Mouse (Mus musculus): ENCODE data around the gene Ttc25. TPM values are rescaled to one million over a fixed set of nuclear protein-coding genes. Genes with fewer than 3 reads are reported as not detected.
A peak's percentile ranks its signal among the peaks of the same experiment; 100 is the strongest.

Ttc25 gene
- polyA plus RNA-seq, 1 experiment from 2014 or later, result 0.26 TPM

DNA sequence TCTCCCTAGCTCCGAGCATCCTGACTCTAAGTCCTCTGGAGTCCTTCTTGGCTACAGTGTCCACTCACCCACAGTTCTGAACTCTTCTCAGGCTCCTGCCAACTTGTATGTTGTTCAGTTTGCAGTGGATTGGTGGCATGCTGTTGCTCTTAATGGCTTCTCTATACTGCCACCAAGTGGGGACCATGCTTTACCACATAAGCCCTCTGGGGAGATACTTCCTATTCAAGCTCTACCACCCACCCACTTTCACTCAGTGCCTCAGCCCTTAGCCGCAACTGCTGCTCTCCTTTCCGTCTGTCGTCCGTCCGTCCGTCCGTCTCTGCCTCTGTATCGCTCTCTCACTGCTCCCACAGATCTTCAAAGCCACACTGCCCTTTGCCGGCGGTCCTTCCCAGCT, 10.2 kb downstream of the Ttc25 start:
- peak overlapping the region; percentile 31; the same call in 1 of the 2 replicates for H3K9ac ChIP-seq (ENCODE audit: low read depth, low read length)
- H3K27me3 ChIP-seq (replicated peaks; ENCODE audit: control insufficient read depth, insufficient read depth, low read length), result no peaks in the 10 kb centered on the region
- no peaks in the 10 kb centered on the region for H3K36me3 ChIP-seq (ENCODE audit: control insufficient read depth, insufficient read depth, low read length)
- peak overlapping the region; percentile 11; the same call in 1 of the 2 replicates for H3K4me3 ChIP-seq (ENCODE audit: low read depth, low read length)
- ATAC-seq (replicated peaks; ENCODE audit: low FRiP score), result peak; percentile 69
- no peaks in the 10 kb centered on the region for H3K9me3 ChIP-seq (ENCODE audit: control insufficient read depth, low read length)
- H3K4me1 ChIP-seq (replicated peaks; ENCODE audit: control insufficient read depth, insufficient read depth, low read length), result peaks cover 2% of the 10 kb centered on the region; the same call in 1 of the 2 replicates
- H3K4me2 ChIP-seq, result peak overlapping the region; percentile 54
- peak; percentile 47 for DNase-seq (ENCODE audit: low spot score)
- H3K27ac ChIP-seq (ENCODE audit: low read depth, low read length), result no peak overlapping the region
- 14% methylated on average over 11 of the region's 11 CpGs for WGBS

DNA sequence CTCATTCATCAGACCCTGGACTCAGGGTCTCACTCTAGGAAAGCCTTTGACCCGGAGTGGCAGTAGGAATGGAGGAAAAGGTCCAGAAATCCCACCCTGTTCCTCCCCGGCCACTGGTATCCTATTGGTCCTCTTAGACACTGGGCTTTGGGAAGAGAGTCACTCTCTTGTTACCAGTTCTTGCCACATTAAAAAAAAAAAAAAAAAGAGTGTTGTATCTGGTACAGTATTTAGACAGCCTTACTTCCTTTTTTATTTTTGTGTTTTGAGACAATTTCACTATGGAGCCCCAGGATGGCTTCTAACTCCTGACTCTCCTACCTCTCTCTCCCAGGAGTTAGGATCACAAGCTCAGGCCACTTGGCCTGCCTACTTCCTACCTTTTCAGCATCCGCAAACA, 12.2 kb downstream of the Ttc25 start:
- DNase-seq (ENCODE audit: low spot score) (no peak), ATAC-seq (replicated peaks; ENCODE audit: low FRiP score) (no peak)
- 72% methylated on average over 3 of the region's 3 CpGs for WGBS
- Histone ChIP-seq H3K27me3 (replicated peaks; ENCODE audit: control insufficient read depth, insufficient read depth, low read length) (no peaks in the 10 kb centered on the region), H3K4me3 (ENCODE audit: low read depth, low read length) (no peak overlapping the region), H3K36me3 (ENCODE audit: control insufficient read depth, insufficient read depth, low read length) (no peaks in the 10 kb centered on the region), H3K9ac (ENCODE audit: low read depth, low read length) (no peak overlapping the region), H3K9me3 (ENCODE audit: control insufficient read depth, low read length) (no peaks in the 10 kb centered on the region), H3K4me2 (no peak overlapping the region), H3K27ac (ENCODE audit: low read depth, low read length) (no peak overlapping the region), H3K4me1 (replicated peaks; ENCODE audit: control insufficient read depth, insufficient read depth, low read length) (0 out of 2 replicates have a peak, but pooled peaks cover 2% of the 10 kb centered on the region)

DNA sequence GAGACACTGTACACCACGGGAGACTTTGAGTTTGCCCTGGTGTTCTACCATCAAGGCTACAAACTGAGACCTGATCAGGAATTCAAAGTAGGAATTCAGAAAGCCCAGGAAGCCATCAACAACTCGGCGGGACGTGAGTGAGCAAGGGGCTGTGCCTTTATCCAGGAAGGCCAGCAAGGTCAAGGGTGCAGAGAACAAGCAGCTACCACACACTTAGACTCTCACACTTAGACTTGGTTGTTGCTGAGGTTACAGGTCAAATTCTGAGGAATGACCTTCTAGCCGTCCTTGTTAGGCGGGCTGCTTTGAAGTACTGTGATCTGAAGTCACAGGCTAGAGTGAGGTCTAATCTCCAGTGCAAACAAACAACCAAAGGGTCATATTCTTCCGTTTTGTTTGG, 14.1 kb downstream of the Ttc25 start:
- H3K27me3 ChIP-seq (replicated peaks; ENCODE audit: control insufficient read depth, insufficient read depth, low read length), result no peaks in the 10 kb centered on the region
- H3K27ac ChIP-seq (ENCODE audit: low read depth, low read length), result no peak overlapping the region
- no peaks in the 10 kb centered on the region for H3K36me3 ChIP-seq (ENCODE audit: control insufficient read depth, insufficient read depth, low read length)
- 0 out of 2 replicates have a peak, but pooled peaks cover 2% of the 10 kb centered on the region for H3K4me1 ChIP-seq (replicated peaks; ENCODE audit: control insufficient read depth, insufficient read depth, low read length)
- H3K4me3 ChIP-seq (ENCODE audit: low read depth, low read length), result no peak overlapping the region
- no peak overlapping the region for H3K9ac ChIP-seq (ENCODE audit: low read depth, low read length)
- no peak for DNase-seq (ENCODE audit: low spot score)
- whole genome bisulfite sequencing, result 55% methylated on average over 7 of the region's 7 CpGs
- ATAC-seq (replicated peaks; ENCODE audit: low FRiP score), result no peak
- H3K4me2 ChIP-seq, result no peak overlapping the region
- H3K9me3 ChIP-seq (ENCODE audit: control insufficient read depth, low read length), result no peaks in the 10 kb centered on the region

DNA sequence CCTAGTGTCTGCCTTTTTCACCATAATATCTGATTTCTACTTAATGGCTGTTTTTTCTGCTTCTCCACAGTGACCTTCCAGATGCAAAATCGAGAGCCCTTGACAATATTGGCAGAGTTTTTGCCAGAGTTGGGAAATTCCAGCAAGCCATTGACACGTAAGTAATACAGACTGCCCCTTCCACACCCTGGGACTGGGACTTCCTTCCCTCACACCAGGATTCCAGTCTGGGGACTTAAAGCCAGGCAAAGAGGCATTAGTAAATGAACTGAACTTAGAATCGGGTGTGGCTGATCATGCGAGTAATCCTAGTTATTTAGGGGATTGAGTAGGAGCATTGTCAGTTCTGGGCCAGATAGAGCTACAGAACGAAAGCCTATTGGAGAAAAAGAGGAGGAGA, 16.3 kb downstream of the Ttc25 start:
- Histone ChIP-seq H3K27me3 (replicated peaks; ENCODE audit: control insufficient read depth, insufficient read depth, low read length) (no peaks in the 10 kb centered on the region), H3K27ac (ENCODE audit: low read depth, low read length) (no peak overlapping the region), H3K36me3 (ENCODE audit: control insufficient read depth, insufficient read depth, low read length) (no peaks in the 10 kb centered on the region), H3K9me3 (ENCODE audit: control insufficient read depth, low read length) (no peaks in the 10 kb centered on the region), H3K9ac (ENCODE audit: low read depth, low read length) (no peak overlapping the region), H3K4me1 (replicated peaks; ENCODE audit: control insufficient read depth, insufficient read depth, low read length) (0 out of 2 replicates have a peak, but pooled peaks cover under 1% of the 10 kb centered on the region), H3K4me3 (ENCODE audit: low read depth, low read length) (no peak overlapping the region), H3K4me2 (no peak overlapping the region)
- no peak for ATAC-seq (replicated peaks; ENCODE audit: low FRiP score)
- 65% methylated on average over 5 of the region's 5 CpGs for WGBS
- no peak for DNase-seq (ENCODE audit: low spot score)

DNA sequence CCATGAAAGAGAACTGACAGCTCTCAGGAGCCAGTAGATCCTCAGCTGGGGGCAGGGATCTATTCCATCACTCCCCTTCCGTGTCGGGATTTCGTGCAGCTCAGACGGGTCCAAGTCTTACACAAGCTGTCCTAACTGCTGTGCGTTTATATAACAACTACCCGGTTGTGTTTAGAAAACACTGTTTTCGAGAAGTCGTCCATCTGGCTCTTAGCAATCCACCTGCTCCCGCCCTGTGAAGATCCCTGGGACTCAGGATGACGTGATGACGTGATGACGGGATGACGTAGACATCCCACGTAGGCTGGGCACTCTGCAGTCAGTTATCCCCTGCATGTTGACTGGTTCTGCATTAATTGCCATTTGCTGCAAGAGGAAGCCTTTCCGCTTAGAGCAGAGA, 18.9 kb downstream of the Ttc25 start:
- no peaks in the 10 kb centered on the region for H3K36me3 ChIP-seq (ENCODE audit: control insufficient read depth, insufficient read depth, low read length)
- WGBS, result 79% methylated on average over 15 of the region's 15 CpGs
- 0 out of 2 replicates have a peak, but pooled peaks cover 3% of the 10 kb centered on the region for H3K4me1 ChIP-seq (replicated peaks; ENCODE audit: control insufficient read depth, insufficient read depth, low read length)
- ATAC-seq (replicated peaks; ENCODE audit: low FRiP score), result no peak
- no peaks in the 10 kb centered on the region for H3K27me3 ChIP-seq (replicated peaks; ENCODE audit: control insufficient read depth, insufficient read depth, low read length)
- no peak overlapping the region for H3K4me3 ChIP-seq (ENCODE audit: low read depth, low read length)
- H3K9me3 ChIP-seq (ENCODE audit: control insufficient read depth, low read length), result no peaks in the 10 kb centered on the region
- no peak for DNase-seq (ENCODE audit: low spot score)
- H3K27ac ChIP-seq (ENCODE audit: low read depth, low read length), result no peak overlapping the region
- H3K9ac ChIP-seq (ENCODE audit: low read depth, low read length), result no peak overlapping the region
- H3K4me2 ChIP-seq, result no peak overlapping the region

DNA sequence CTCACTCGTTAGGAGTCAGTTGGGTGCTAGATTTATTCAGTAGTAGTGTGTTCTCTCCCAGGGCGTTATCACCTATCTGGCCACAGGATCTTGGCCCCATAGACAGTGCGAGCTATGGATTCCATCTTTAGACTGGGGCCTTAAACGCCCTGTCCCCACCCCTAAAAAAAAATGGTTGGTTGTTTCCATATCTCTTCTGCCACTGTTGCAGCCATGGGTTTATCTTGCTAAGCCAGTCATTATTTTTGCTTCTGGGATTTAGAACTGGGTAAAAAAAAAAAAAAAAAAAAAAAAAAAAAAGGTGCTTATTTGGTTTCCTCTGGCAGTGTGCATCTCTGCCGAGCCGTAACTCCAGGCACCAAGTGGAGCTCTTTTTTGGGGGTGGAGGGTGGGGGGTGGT, 19.3 kb downstream of the Ttc25 start:
- no peak for DNase-seq (ENCODE audit: low spot score)
- Histone ChIP-seq H3K27ac (ENCODE audit: low read depth, low read length) (no peak overlapping the region), H3K9me3 (ENCODE audit: control insufficient read depth, low read length) (no peaks in the 10 kb centered on the region), H3K27me3 (replicated peaks; ENCODE audit: control insufficient read depth, insufficient read depth, low read length) (no peaks in the 10 kb centered on the region), H3K4me3 (ENCODE audit: low read depth, low read length) (no peak overlapping the region), H3K4me2 (no peak overlapping the region), H3K9ac (ENCODE audit: low read depth, low read length) (no peak overlapping the region), H3K4me1 (replicated peaks; ENCODE audit: control insufficient read depth, insufficient read depth, low read length) (0 out of 2 replicates have a peak, but pooled peaks cover 3% of the 10 kb centered on the region), H3K36me3 (ENCODE audit: control insufficient read depth, insufficient read depth, low read length) (no peaks in the 10 kb centered on the region)
- WGBS, result 66% methylated on average over 6 of the region's 6 CpGs
- ATAC-seq (replicated peaks; ENCODE audit: low FRiP score), result no peak

DNA sequence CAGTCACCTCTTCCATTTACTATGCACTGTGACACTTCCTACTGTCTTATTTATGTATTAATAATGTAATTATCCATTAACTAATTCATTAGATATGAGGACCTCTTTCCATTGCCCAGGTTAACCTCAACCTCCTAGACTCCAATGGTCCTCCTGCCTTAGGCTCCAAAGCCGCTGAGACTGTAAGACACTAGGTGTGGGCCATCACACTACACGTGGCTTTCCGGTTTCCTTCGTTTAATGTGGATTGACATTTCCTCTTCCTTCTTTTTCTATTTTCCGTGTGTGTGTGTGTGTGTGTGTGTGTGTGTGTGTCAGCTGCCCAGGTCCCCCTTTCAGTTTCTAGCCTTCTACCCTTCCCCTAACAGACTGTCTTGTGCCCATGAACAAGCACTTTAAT, 21.8 kb downstream of the Ttc25 start:
- Histone ChIP-seq H3K4me2 (no peak overlapping the region), H3K9ac (ENCODE audit: low read depth, low read length) (no peak overlapping the region), H3K4me1 (replicated peaks; ENCODE audit: control insufficient read depth, insufficient read depth, low read length) (peaks cover 13% of the 10 kb centered on the region), H3K27ac (ENCODE audit: low read depth, low read length) (no peak overlapping the region), H3K27me3 (replicated peaks; ENCODE audit: control insufficient read depth, insufficient read depth, low read length) (0 out of 2 replicates have a peak, but pooled peaks cover 2% of the 10 kb centered on the region), H3K4me3 (ENCODE audit: low read depth, low read length) (no peak overlapping the region), H3K36me3 (ENCODE audit: control insufficient read depth, insufficient read depth, low read length) (no peaks in the 10 kb centered on the region), H3K9me3 (ENCODE audit: control insufficient read depth, low read length) (no peaks in the 10 kb centered on the region)
- ATAC-seq (replicated peaks; ENCODE audit: low FRiP score) (no peak), DNase-seq (ENCODE audit: low spot score) (no peak)
- 54% methylated on average over 5 of the region's 5 CpGs for WGBS

DNA sequence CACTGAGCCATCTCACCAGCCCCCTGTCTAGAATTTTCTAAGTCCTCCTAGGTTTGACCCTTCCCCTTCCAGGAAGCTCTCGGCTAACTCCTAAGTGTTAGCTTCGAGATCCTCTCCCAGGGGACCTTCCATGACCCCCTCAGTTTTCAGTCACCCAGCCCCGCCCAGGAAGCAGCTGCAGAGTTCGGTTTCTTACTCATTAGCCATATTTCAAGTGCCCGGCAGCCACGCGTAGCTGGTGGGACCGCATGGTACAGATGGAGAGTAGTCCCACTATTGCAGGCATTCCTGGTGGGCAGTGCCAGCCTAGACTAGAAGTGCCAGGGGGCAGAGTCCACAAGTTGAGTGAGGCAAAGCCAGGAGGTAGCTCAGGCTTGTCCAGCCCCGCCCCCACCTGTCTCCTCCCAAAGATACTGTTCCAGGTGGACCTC, 22.4 kb downstream of the Ttc25 start:
- H3K27ac ChIP-seq (ENCODE audit: low read depth, low read length), result no peak overlapping the region
- H3K4me1 ChIP-seq (replicated peaks; ENCODE audit: control insufficient read depth, insufficient read depth, low read length), result peaks cover 13% of the 10 kb centered on the region
- DNase-seq (ENCODE audit: low spot score) (no peak), ATAC-seq (replicated peaks; ENCODE audit: low FRiP score) (no peak)
- no peak overlapping the region for H3K9ac ChIP-seq (ENCODE audit: low read depth, low read length)
- H3K9me3 ChIP-seq (ENCODE audit: control insufficient read depth, low read length), result no peaks in the 10 kb centered on the region
- H3K4me2 ChIP-seq, result no peak overlapping the region
- no peaks in the 10 kb centered on the region for H3K36me3 ChIP-seq (ENCODE audit: control insufficient read depth, insufficient read depth, low read length)
- no peak overlapping the region for H3K4me3 ChIP-seq (ENCODE audit: low read depth, low read length)
- H3K27me3 ChIP-seq (replicated peaks; ENCODE audit: control insufficient read depth, insufficient read depth, low read length), result 0 out of 2 replicates have a peak, but pooled peaks cover 2% of the 10 kb centered on the region
- WGBS, result 62% methylated on average over 9 of the region's 9 CpGs

DNA sequence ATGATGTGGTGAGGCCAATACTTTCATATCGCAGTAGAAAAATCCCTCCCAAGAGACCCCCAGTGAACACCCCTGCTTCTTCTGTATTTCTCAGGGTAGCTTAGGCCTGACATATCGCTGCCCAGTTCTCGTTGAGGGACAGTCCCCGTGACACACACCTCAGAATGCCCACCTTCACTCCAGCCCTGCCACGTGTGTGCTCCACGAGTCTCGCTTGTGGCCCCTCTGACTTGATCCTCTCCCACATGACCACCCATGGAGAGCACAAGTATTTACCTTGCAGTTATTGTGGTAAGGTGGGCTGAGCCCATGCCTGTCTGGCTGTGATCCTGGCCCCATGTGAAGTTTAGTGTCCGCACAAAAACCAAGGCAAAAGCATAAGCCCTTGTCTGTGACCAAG, 23.3 kb downstream of the Ttc25 start:
- Histone ChIP-seq H3K27ac (ENCODE audit: low read depth, low read length) (no peak overlapping the region), H3K9ac (ENCODE audit: low read depth, low read length) (no peak overlapping the region), H3K4me2 (no peak overlapping the region), H3K27me3 (replicated peaks; ENCODE audit: control insufficient read depth, insufficient read depth, low read length) (0 out of 2 replicates have a peak, but pooled peaks cover 2% of the 10 kb centered on the region), H3K4me1 (replicated peaks; ENCODE audit: control insufficient read depth, insufficient read depth, low read length) (peaks cover 13% of the 10 kb centered on the region), H3K4me3 (ENCODE audit: low read depth, low read length) (no peak overlapping the region), H3K36me3 (ENCODE audit: control insufficient read depth, insufficient read depth, low read length) (no peaks in the 10 kb centered on the region), H3K9me3 (ENCODE audit: control insufficient read depth, low read length) (no peaks in the 10 kb centered on the region)
- ATAC-seq (replicated peaks; ENCODE audit: low FRiP score) (no peak), DNase-seq (ENCODE audit: low spot score) (no peak)
- 80% methylated on average over 8 of the region's 8 CpGs for WGBS

Measured in liver, embryonic 11.5 days (tissue).